Mouse (Mus musculus): ENCODE measurements around the gene Top1. TPM values are rescaled to one million over a fixed set of nuclear protein-coding genes. Genes with fewer than 3 reads are reported as not detected.

The Top1 gene
- polyA plus RNA-seq, 1 experiment: 21.5 TPM

GRCm38 (mm10) chr2:160760433-160761184 lies 114.9 kb downstream of the Top1 start:
- Histone ChIP-seq H3ac (ENCODE audit: control insufficient read depth, insufficient read length, low read depth) (no peak overlapping the region), H3K36me3 (ENCODE audit: control insufficient read depth, insufficient read depth) (peaks cover 84% of the 10 kb centered on the region), H3K79me2 (ENCODE audit: control insufficient read depth, insufficient read depth) (no peaks in the 10 kb centered on the region), H3K27me3 (ENCODE audit: control insufficient read depth, insufficient read depth, insufficient read length) (no peaks in the 10 kb centered on the region), H3K79me3 (ENCODE audit: low read depth) (no peaks in the 10 kb centered on the region), H3K4me3 (ENCODE audit: insufficient read depth, poor library complexity, severe bottlenecking) (no peak overlapping the region)
- TF ChIP-seq CEBPB (IDR thresholded peaks at IDR 0.05; ENCODE audit: low read depth) (no peak), FOSL1 (IDR thresholded peaks at IDR 0.05; ENCODE audit: insufficient read depth, low read length, poor library complexity, severe bottlenecking) (no peak), CTCF (IDR thresholded peaks at IDR 0.05; ENCODE audit: control insufficient read depth, insufficient read depth, insufficient read length) (peak; percentile 78)

GRCm38 (mm10) chr2:160763816-160764215 lies 118.1 kb downstream of the Top1 start:
- H3ac ChIP-seq (ENCODE audit: control insufficient read depth, insufficient read length, low read depth): no peak overlapping the region
- no peak for TF ChIP-seq FOSL1 (IDR thresholded peaks at IDR 0.05; ENCODE audit: insufficient read depth, low read length, poor library complexity, severe bottlenecking)
- no peaks in the 10 kb centered on the region for H3K79me2 ChIP-seq (ENCODE audit: control insufficient read depth, insufficient read depth)
- no peak overlapping the region for H3K4me3 ChIP-seq (ENCODE audit: insufficient read depth, poor library complexity, severe bottlenecking)
- H3K36me3 ChIP-seq (ENCODE audit: control insufficient read depth, insufficient read depth): peaks cover 55% of the 10 kb centered on the region
- no peaks in the 10 kb centered on the region for H3K27me3 ChIP-seq (ENCODE audit: control insufficient read depth, insufficient read depth, insufficient read length)
- no peaks in the 10 kb centered on the region for H3K79me3 ChIP-seq (ENCODE audit: low read depth)

GRCm38 (mm10) chr2:160764386-160764785 lies 118.7 kb downstream of the Top1 start:
- H3ac ChIP-seq (ENCODE audit: control insufficient read depth, insufficient read length, low read depth): no peak overlapping the region
- H3K79me2 ChIP-seq (ENCODE audit: control insufficient read depth, insufficient read depth): no peaks in the 10 kb centered on the region
- peaks cover 49% of the 10 kb centered on the region for H3K36me3 ChIP-seq (ENCODE audit: control insufficient read depth, insufficient read depth)
- no peak for TF ChIP-seq USF1 (IDR thresholded peaks at IDR 0.05; ENCODE audit: low read depth)
- TF ChIP-seq CEBPB (IDR thresholded peaks at IDR 0.05; ENCODE audit: low read depth): no peak
- no peaks in the 10 kb centered on the region for H3K79me3 ChIP-seq (ENCODE audit: low read depth)
- no peaks in the 10 kb centered on the region for H3K27me3 ChIP-seq (ENCODE audit: control insufficient read depth, insufficient read depth, insufficient read length)
- H3K4me3 ChIP-seq (ENCODE audit: insufficient read depth, poor library complexity, severe bottlenecking): no peak overlapping the region

- Histone ChIP-seq H3K79me3 (ENCODE audit: low read depth) (no peaks in the 10 kb centered on the region), H3K79me2 (ENCODE audit: control insufficient read depth, insufficient read depth) (no peaks in the 10 kb centered on the region), H3K36me3 (ENCODE audit: control insufficient read depth, insufficient read depth) (peaks cover 46% of the 10 kb centered on the region), H3K4me3 (ENCODE audit: insufficient read depth, poor library complexity, severe bottlenecking) (no peak overlapping the region), H3K27me3 (ENCODE audit: control insufficient read depth, insufficient read depth, insufficient read length) (no peaks in the 10 kb centered on the region), H3ac (ENCODE audit: control insufficient read depth, insufficient read length, low read depth) (no peak overlapping the region)
- TF ChIP-seq CEBPB (IDR thresholded peaks at IDR 0.05; ENCODE audit: low read depth) (no peak), MYOG (IDR thresholded peaks at IDR 0.05; ENCODE audit: control insufficient read depth, extremely low read depth, insufficient read length) (no peak), USF1 (IDR thresholded peaks at IDR 0.05; ENCODE audit: low read depth) (no peak), CTCF (IDR thresholded peaks at IDR 0.05; ENCODE audit: control insufficient read depth, insufficient read depth, insufficient read length) (no peak), MAX (IDR thresholded peaks at IDR 0.05) (no peak), FOSL1 (IDR thresholded peaks at IDR 0.05; ENCODE audit: insufficient read depth, low read length, poor library complexity, severe bottlenecking) (no peak), MYOD1 (IDR thresholded peaks at IDR 0.05; ENCODE audit: control insufficient read depth, insufficient read length, low read depth) (no peak)
Observed at GRCm38 (mm10) chr2:160765096-160765495, 119.4 kb downstream of the Top1 start.

GRCm38 (mm10) chr2:160766371-160766771 lies 120.7 kb downstream of the Top1 start:
- no peaks in the 10 kb centered on the region for H3K27me3 ChIP-seq (ENCODE audit: control insufficient read depth, insufficient read depth, insufficient read length)
- H3K79me3 ChIP-seq (ENCODE audit: low read depth): no peaks in the 10 kb centered on the region
- peaks cover 41% of the 10 kb centered on the region for H3K36me3 ChIP-seq (ENCODE audit: control insufficient read depth, insufficient read depth)
- H3ac ChIP-seq (ENCODE audit: control insufficient read depth, insufficient read length, low read depth): no peak overlapping the region
- H3K4me3 ChIP-seq (ENCODE audit: insufficient read depth, poor library complexity, severe bottlenecking): no peak overlapping the region
- H3K79me2 ChIP-seq (ENCODE audit: control insufficient read depth, insufficient read depth): no peaks in the 10 kb centered on the region
- no peak for TF ChIP-seq CEBPB (IDR thresholded peaks at IDR 0.05; ENCODE audit: low read depth)
- no peak for TF ChIP-seq MAX (IDR thresholded peaks at IDR 0.05)
- no peak for TF ChIP-seq FOSL1 (IDR thresholded peaks at IDR 0.05; ENCODE audit: insufficient read depth, low read length, poor library complexity, severe bottlenecking)
- no peak for TF ChIP-seq CTCF (IDR thresholded peaks at IDR 0.05; ENCODE audit: control insufficient read depth, insufficient read depth, insufficient read length)
- TF ChIP-seq MYOD1 (IDR thresholded peaks at IDR 0.05; ENCODE audit: control insufficient read depth, insufficient read length, low read depth): no peak
- TF ChIP-seq USF1 (IDR thresholded peaks at IDR 0.05; ENCODE audit: low read depth): no peak
- no peak for TF ChIP-seq MYOG (IDR thresholded peaks at IDR 0.05; ENCODE audit: control insufficient read depth, extremely low read depth, insufficient read length)

- Histone ChIP-seq H3K27me3 (ENCODE audit: control insufficient read depth, insufficient read depth, insufficient read length) (no peaks in the 10 kb centered on the region), H3K79me2 (ENCODE audit: control insufficient read depth, insufficient read depth) (no peaks in the 10 kb centered on the region), H3K36me3 (ENCODE audit: control insufficient read depth, insufficient read depth) (peaks cover 32% of the 10 kb centered on the region), H3K4me3 (ENCODE audit: insufficient read depth, poor library complexity, severe bottlenecking) (no peak overlapping the region), H3ac (ENCODE audit: control insufficient read depth, insufficient read length, low read depth) (no peak overlapping the region), H3K79me3 (ENCODE audit: low read depth) (no peaks in the 10 kb centered on the region)
- TF ChIP-seq FOSL1 (IDR thresholded peaks at IDR 0.05; ENCODE audit: insufficient read depth, low read length, poor library complexity, severe bottlenecking) (no peak), CEBPB (IDR thresholded peaks at IDR 0.05; ENCODE audit: low read depth) (no peak), MAX (IDR thresholded peaks at IDR 0.05) (no peak), CTCF (IDR thresholded peaks at IDR 0.05; ENCODE audit: control insufficient read depth, insufficient read depth, insufficient read length) (no peak), MYOD1 (IDR thresholded peaks at IDR 0.05; ENCODE audit: control insufficient read depth, insufficient read length, low read depth) (no peak), MYOG (IDR thresholded peaks at IDR 0.05; ENCODE audit: control insufficient read depth, extremely low read depth, insufficient read length) (no peak), USF1 (IDR thresholded peaks at IDR 0.05; ENCODE audit: low read depth) (no peak)
Observed at GRCm38 (mm10) chr2:160767201-160767600, 121.5 kb downstream of the Top1 start.
